Mouse (Mus musculus) 416B (cell line): ENCODE data around the gene Tspan32.
A peak's percentile ranks its signal among the peaks of the same experiment; 100 is the strongest.

Experiments
- DNase-seq: peaks from one replicate; pipeline ENCODE4 v3.0.0; 2011; ENCODE audit warnings: low read depth

Gene Tspan32

DNA sequence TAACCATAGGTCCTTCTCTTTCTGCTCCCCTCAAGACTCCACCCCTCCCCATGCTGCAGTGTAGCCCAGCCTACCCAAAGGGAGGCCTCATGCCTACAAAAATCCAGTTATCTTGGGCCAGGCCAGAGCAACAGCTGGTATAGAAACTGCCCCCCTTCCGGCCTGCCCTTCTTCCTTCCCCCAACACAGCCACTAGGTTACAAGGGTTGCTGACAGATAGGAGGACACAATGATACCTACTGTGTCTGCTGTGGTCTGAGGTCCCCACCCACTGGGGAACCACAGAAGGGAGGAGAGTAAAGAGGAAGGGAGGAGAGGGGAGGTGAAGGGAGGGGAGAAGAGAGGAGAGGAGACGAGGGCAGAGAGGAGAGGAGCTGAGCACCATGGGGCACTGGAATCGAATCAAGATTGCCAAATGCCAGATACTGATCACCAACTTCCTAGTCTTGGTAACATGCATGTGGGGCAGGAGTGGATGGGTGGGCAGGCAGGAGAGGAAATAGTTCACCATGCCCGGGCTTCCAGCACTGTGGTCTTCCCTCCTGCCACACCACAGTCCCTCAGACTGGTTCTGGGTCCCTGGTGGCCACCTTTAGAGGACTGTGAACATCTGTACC, at the start of gene Tspan32:
Tspan32 (plus strand) TSS at position 320 of the 617 bp plus-strand sequence.
- peak; percentile 99 for DNase-seq

DNA sequence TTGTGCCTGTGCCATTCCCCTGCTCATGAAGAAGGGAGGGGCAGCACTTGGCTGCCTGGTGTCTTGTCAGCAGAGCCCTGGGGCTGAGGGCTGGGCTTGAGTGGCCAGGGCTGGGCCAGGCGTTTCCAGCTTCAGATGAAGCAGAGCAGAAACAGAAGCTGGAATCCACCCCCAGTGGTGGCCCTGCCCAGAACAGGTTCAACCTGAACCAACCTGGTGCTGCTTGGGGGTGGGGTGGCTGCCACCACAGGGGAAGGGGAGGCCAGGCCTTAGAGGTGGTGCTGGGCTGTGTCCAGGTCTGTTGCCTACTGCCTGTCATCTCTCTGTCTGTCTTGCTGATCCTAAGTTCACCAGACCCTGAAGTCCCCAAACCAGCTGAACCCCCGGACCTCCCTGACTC, 48.8 kb upstream of the Tspan32 start:
- no peak for DNase-seq

DNA sequence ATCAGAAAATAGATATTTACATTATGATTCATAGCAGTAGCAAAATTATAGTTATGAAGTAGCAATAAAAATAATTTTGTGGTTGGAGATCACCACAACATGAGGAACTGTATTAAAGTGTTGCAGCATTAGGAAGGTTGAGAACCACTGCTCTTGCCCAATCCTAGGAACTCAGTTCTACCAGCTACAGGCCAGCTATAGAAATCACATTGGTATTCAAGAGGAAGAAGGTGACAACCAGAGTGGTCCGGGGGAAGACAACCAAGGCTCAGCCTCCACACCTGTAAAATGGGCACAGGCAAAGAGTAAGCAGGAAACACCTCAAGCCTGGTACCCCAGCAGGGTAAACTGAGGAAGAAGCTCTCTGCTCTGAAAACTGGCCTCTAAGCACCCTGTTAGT, 46.0 kb upstream of the Tspan32 start:
- DNase-seq = peak; percentile 24

DNA sequence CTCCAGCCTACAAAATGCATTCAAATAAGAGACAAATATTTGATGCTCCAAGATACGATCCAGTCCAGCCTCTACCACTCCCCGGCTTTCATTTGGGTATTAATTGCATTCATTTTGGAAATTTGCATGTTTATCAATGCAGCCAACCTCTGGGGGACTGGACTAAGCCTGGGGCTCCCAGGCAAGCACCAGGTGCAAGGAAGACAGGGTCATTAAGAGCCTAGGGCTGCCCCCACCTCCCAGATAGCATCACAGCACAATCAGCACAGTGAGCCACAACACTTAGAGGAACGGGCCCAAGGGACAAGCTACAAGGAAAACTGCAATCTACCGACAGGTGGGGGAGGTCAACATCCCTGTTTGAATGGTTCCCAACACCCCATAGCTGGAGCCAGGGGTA, 45.1 kb upstream of the Tspan32 start:
- no peak for DNase-seq

DNA sequence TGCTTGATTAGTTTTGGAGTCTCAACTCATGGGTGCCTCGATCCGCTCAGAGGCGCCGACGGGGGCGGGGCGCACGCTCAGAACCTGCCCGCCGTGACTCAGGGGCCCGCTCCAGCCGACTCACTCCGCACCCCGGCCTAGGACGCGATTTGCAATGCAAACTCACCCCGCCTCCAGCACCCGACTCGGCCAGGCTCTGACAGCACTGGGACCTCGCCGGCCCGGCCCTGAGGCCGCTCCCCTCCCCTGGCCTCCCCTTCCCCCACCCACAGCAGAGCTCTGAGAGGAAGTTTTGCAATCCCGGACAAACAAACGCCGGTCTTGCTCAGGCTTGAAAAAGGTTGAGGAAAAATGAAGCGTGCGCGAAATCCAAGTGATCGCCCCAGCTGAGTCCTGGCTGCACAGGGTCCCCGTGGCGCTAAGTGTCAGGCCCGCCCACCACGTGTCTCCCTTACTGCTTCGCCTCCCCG, 37.4 kb upstream of the Tspan32 start:
- no peak for DNase-seq

DNA sequence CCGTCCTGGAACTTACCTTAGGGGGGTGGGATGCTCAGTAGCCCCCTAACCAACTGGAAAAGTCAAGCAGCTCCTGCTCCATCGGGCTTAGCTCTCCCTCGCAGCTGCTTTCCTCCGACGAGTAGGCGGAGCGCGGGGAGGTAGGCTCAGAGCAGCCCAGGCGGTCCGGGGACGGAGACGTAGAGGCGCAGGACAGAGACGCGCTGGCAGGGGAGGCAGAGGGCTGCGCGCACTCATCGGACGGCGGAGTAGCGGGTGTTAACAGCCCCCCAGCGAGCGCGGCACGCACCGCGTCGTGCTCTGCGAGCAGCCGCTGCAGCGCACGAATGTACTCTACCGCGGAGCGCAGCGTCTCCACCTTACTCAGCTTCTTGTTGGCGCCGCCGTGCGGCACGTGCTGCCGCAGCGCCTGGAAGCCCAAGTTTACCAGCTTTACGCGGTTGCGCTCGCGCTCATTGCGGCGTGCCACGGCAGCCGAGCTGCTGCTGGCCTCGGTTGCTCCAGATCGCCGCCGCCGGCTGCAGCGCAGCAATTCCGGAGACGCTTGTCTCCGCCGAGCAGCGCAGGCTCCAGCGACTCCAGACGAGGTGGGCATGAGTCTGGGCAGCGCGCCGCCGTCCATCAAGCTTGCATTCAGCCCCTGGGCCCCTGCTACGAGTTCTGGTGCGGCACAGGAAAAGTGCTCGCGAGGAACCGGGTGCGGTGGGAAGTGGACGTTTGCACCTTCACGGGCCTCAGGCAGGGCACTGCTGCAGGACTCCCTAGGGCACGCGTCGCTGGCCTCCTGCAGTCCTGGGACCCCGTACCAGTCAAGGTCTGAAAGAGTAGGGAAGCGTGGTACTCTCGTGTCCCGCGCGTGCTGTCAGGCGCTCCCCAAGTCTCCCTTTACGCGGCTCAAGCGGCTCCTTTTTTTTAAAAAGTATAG, 36.7 kb upstream of the Tspan32 start:
- DNase-seq = no peak

DNA sequence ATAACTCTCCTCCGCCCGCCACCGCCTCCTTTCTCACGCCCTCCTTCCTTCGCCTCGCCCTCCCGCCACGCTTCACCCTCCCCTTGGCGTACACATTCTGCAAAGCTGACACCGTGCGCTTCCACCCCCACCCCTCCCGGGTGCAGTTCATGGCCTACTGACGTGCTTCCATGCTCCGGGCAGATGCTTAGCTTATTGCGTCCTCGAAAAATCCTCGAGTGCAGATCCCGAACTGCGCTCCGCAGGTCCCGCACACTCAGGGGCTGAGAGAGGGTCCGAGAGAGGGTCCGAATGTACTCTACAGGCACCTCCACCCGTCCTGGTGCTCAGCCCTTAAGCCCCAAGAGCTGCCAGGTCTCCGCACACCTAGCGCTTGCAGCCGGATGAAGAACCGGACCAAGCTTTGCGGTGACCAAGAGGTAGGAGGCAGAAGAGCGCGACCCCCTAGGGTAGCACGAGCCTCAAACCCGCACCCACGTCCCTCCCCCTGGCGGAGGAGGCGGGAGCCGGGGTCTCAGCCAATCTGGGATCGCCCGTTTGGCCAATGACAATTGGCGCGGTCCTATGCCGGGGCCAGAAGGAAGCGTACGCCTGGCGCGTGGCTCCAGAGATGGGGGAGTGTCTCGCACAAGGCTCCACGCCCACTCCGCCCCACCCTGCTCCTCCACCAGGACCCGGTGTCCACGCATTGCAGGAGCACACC, 35.9 kb upstream of the Tspan32 start, which contains the start of gene Ascl2:
Ascl2 (minus strand) TSS at position 456 of the 703 bp plus-strand sequence.
- no peak for DNase-seq

DNA sequence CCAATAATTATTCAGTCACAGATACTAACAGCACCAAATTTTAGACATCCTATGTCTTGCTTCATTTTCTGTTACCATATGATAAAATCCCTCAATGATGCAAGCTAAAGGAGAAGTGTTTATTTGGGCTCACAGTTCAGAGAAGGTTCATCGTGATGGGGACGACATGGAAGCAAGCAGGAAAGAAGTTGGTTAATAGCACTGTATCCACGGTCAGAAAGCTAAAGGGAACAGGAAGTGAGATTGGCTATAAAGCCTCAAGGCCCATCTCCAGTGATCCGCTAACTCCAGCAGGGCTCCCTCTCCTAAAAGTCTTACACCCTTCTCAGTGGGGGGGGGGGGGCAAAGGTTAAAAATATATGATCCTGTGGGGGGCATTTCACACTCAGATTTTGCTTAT, 22.9 kb upstream of the Tspan32 start:
- DNase-seq = no peak

DNA sequence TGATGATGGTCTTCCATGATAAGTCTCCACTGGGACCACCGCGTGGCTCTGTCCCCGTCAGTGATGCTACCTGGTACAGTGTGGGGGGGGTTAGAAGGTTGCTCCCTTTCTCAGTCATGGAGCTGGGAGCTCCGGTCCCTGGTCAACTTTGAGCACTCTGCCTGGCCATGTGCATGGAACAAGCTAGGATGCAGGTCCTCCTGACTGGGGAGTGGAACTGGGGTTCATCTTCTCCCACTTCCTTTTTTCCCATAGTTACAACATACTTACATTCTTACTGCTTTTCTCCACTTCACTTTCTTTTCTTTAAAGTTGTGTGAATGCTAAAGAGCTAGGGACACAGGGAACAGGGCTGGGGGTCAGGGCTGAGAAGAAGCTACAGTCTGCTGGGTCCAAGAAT, 19.7 kb upstream of the Tspan32 start:
- no peak for DNase-seq

DNA sequence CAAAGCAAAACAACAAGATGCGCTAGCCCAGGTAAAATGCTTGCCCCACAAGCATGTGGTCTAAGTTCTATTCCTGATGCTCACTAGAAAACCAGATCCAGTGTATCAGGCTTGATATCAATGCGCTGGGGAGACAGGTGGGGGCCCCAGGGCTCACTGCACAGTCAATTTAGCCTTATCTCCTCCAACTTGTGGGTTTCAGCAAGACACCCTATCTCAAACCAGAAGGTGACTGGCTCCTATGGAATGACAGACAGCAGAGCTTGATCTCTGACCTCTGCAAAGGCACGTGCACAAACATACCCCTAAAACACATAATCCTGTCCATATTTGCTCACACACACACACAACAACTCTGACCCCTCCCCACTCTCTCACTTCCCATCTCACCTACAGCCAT, 17.1 kb upstream of the Tspan32 start:
- no peak for DNase-seq

DNA sequence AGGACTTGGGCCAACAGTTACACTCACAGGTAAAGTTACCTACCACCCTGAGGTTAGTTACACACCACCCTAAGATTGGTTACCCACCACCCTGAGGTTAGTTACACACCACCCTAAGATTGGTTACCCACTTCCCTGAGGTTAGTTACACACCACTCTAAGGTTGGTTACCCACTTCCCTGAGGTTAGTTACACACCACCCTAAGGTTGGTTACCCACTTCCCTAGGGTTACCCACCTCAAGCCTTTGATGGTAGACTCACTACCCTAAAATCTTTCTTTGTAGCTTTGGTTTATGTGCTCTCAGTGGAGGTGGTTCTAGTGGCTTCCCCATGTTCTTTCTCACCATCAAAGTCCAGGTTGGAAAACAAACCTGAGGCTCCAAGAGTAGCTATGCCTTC, 9.8 kb upstream of the Tspan32 start:
- peak; percentile 56 for DNase-seq

DNA sequence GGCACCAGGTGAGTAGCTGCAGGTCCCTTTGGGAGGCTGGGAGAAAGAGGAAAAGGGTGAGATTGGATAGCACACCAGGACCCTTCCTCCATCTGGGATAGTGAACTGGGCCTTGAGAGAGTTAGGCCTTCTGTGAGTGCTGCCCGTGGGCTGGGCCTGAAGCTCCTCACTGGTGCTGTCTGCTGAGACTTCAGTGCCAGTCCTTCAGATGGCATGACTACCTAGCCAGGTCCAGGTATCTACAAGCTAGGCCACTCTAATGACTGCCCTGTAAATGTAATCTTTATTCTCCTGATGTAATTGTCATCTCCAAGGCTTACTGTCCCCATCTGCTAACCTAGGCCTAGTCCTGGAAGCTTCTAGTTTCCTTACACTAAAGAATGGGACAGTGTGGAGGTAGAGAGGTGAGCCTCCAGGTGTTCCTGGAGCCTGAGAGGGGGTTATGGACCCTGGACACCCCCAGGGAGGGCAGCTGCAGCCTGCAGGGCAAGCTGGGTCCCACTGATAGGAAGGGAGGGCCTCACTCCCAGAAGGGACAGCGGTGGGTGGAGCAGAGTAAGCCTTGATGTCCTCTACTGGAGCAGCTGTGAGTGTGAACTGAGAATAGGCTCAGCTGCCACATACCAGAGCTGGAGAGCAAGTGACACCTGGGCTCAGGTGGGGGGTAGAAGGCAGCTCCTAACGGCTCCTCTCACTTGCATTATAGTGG, 9.1 kb upstream of the Tspan32 start:
- DNase-seq = no peak

DNA sequence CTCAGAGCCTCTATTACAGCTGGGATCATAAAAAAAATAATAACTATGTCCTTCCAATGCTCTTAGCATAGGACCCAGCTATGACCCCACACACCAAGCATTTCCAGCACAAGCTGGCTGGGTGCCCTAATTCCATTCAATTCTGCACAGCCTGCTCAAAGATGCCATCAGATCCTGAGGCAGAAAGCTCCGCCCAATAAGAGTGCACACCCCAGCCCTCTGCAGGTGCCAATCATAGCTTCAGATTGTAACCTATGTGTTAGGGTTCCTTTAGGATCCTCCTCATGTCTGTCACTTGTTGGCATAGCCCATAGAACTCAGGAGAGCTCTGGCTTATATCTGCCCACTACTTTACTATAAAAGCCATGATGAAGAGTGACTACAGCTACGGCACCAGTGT, 7.8 kb upstream of the Tspan32 start:
- no peak for DNase-seq

DNA sequence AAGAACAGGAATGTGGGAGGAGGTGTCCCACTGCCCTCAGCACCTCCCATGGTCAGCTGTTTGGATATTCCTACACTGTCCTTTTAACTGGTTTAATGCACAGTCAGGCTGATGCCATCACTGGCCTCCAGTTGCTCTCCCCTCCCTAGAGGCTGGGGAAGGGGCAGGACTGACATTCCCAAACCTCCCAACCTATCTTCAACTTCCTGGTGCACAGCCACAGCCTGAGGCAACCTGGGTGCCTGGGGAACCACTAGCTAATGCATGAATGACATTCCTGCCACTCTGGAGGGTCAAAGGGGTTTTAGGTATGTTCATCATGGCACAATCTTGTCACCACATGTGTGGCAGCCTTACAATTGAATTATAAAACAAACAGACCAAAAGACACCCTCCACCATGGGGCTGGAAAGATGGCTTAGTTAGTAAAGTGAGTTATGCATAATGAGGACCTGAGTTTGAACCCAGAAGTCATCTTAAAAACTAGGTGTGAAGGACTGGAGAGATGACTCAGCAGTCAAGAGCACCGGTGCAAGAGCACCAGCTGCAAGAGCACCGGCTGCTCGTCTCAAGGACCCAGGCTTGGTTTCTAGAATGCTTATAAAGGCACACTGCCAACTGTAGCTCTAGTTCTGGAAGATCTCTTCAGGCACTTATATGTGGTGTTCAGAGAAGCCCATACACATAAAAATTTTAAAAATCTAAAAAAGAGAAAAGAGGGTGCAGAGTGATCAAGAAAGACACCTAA, 7.3 kb upstream of the Tspan32 start:
- DNase-seq = no peak

DNA sequence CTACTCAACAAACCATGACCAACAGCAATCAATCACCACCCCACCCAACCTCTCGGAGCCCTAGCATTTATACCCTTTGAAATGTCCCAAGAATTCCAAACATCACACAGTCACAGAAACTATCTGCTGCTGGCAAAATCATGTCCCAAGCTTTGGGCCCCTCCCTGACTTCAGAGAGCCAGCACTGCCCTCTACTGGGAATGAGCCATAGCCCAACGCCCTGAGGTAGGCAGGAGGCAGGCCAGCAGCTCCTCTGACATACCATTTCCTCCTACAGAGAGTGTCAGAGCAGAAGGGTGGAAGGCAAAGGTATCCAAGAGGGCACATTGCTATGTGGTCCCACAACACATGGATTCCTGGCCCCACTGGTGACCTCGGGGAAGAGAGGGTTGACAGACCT, 2.2 kb upstream of the Tspan32 start:
- peak; percentile 74 for DNase-seq

DNA sequence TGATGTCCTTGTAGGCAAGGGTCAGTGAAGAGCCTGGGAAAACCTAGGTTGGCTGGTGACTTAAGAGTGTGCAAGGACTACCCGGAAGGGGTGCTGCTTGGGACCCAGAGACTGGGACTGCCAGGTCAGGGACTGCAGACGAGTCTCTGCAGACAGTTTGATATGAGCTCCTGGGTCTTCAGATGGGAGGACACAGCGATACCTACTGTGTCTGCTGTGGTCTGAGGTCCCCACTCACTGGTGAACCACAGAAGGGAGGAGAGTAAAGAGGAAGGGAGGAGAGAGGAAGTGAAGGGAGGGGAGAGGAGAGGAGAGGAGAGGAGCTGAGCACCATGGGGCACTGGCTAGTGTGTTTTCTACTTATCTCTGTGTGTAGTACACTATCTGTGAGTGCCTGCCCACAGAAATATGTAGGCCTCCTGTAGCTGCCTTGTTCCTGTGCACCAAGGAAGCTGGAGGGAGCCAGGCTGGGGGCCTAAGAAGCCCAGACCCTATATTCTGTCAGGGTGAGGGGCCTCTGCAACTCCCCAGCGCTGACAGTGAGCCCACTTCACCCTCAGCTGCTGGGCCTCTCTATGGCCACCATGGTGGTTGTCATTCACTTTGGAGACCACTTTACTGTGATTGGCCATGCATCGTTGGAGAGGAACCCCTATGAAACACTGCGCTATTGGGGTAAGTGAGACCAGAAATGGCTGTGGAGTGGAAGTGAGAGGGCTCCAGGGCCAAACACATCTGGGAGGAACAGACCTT, 674 bp downstream of the Tspan32 start:
- peak; percentile 93 for DNase-seq

DNA sequence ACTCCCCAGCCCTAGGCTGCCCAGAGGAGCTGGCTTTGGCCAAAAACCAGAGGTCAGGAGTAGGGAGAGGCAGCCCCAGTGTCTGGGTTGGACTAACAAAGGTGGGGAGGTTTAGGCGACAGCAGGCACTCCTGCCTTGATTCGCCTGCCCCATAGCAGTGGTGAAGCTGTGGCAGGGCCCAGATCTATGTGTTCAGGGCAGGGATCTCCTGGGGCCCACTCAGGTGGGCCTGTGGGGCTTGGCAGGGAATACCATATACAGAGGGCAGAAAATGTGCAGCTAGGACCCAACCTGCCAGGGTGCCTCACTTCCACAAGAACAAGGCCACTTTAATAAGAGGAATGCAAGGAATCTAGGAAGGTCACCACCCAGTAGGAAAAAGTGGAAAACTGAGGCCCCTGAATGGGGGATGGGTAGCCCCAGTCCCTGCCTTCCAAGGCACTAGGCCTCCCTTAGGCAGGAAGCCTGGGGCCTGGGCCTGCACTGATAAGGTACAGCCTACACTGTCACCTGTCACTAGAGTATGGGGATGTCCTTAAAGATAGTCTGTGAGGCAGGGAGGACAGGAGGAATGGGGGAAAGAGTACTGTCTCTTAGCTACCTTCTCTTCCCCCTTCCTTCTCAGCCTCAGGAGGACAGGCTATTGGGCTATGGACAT, 1.4 kb downstream of the Tspan32 start:
- peak; percentile 67 for DNase-seq

DNA sequence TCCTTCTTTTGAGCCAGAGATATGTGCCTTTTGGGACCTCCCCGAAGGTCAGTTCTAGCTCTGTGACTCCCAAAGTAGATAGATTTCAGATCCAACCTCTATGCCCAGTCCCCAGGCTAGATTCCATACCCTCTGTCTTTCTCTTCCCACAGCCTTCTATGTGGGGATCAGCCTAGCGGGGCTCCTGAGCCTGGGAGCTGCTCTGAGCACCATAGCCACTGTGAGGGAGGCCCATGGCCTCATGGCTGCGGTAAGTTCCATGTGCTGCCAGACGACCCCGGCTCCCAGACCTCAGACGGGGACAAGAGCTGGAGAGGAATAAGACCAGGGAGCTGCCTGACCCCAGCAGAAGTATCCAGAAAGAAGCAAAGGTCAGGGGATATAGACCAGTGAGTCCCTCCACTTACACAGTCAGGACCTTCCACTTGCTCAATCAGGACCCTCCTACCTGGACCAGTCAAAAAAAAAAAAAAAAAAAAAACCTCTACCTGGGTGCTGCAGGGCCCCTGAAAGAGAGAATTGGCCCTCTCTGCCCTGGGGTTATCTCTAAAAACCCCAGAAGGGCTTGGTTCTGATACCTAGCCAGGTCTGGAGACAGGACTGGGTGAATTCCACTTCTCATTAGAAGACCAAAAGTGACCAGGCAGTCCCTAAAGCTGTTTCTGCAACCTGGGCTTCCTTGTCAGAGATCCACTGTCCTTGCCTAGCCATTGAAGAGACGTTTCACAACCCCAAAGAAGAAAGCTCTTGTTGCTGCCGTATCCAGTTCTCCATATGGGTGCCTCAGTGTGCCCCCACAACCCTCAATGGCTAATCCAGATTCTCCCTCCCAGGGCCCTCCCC, 2.1 kb downstream of the Tspan32 start:
- DNase-seq = peak; percentile 44
